Mouse (Mus musculus): ENCODE results near the gene Tmem131l.

The Tmem131l gene

GRCm38 (mm10) chr3:84015484-84016016 is 24.4 kb downstream of the Tmem131l start:
- DNase-seq (ENCODE audit: low read depth, low spot score), result no peak

GRCm38 (mm10) chr3:84010995-84011663 is 28.8 kb downstream of the Tmem131l start:
- no peak for DNase-seq (ENCODE audit: low read depth, low spot score)

- no peak for DNase-seq (ENCODE audit: low read depth, low spot score)
Observed at GRCm38 (mm10) chr3:84005989-84006388, 34.0 kb downstream of the Tmem131l start.

GRCm38 (mm10) chr3:84004330-84005090 is 35.5 kb downstream of the Tmem131l start:
- no peak for DNase-seq (ENCODE audit: low read depth, low spot score)

GRCm38 (mm10) chr3:84002433-84003090 is 37.4 kb downstream of the Tmem131l start:
- DNase-seq (ENCODE audit: low read depth, low spot score), result no peak

GRCm38 (mm10) chr3:83997563-83997962 is 42.4 kb downstream of the Tmem131l start:
- DNase-seq (ENCODE audit: low read depth, low spot score), result no peak

- no peak for DNase-seq (ENCODE audit: low read depth, low spot score)
Observed at GRCm38 (mm10) chr3:83997036-83997435, 42.9 kb downstream of the Tmem131l start.

GRCm38 (mm10) chr3:83996086-83996485 is 43.9 kb downstream of the Tmem131l start:
- DNase-seq (ENCODE audit: low read depth, low spot score), result no peak

- no peak for DNase-seq (ENCODE audit: low read depth, low spot score)
Observed at GRCm38 (mm10) chr3:83995254-83995830, 44.6 kb downstream of the Tmem131l start.

- no peak for DNase-seq (ENCODE audit: low read depth, low spot score)
Observed at GRCm38 (mm10) chr3:83994217-83994839, 45.6 kb downstream of the Tmem131l start.

- DNase-seq (ENCODE audit: low read depth, low spot score), result no peak
Observed at GRCm38 (mm10) chr3:83993089-83993516, 46.9 kb downstream of the Tmem131l start.

GRCm38 (mm10) chr3:83991691-83992524 is 48.1 kb downstream of the Tmem131l start:
- DNase-seq (ENCODE audit: low read depth, low spot score), result no peak

- no peak for DNase-seq (ENCODE audit: low read depth, low spot score)
Observed at GRCm38 (mm10) chr3:83988214-83988613, 51.8 kb downstream of the Tmem131l start.

- no peak for DNase-seq (ENCODE audit: low read depth, low spot score)
Observed at GRCm38 (mm10) chr3:83987533-83988112, 52.4 kb downstream of the Tmem131l start.

- DNase-seq (ENCODE audit: low read depth, low spot score), result no peak
Observed at GRCm38 (mm10) chr3:83986740-83987139, 53.2 kb downstream of the Tmem131l start.

- no peak for DNase-seq (ENCODE audit: low read depth, low spot score)
Observed at GRCm38 (mm10) chr3:83985426-83985825, 54.5 kb downstream of the Tmem131l start.

- DNase-seq (ENCODE audit: low read depth, low spot score), result no peak
Observed at GRCm38 (mm10) chr3:83984379-83984778, 55.6 kb downstream of the Tmem131l start.

- no peak for DNase-seq (ENCODE audit: low read depth, low spot score)
Observed at GRCm38 (mm10) chr3:83982821-83983220, 57.2 kb downstream of the Tmem131l start.

GRCm38 (mm10) chr3:83980231-83980872 is 59.6 kb downstream of the Tmem131l start:
- no peak for DNase-seq (ENCODE audit: low read depth, low spot score)
